Mouse (Mus musculus): ENCODE results near the gene Ndufs4. TPM values are rescaled to one million over a fixed set of nuclear protein-coding genes. Genes with fewer than 3 reads are reported as not detected.

Gene Ndufs4
- polyA plus RNA-seq, 1 experiment, result 136 TPM

DNA sequence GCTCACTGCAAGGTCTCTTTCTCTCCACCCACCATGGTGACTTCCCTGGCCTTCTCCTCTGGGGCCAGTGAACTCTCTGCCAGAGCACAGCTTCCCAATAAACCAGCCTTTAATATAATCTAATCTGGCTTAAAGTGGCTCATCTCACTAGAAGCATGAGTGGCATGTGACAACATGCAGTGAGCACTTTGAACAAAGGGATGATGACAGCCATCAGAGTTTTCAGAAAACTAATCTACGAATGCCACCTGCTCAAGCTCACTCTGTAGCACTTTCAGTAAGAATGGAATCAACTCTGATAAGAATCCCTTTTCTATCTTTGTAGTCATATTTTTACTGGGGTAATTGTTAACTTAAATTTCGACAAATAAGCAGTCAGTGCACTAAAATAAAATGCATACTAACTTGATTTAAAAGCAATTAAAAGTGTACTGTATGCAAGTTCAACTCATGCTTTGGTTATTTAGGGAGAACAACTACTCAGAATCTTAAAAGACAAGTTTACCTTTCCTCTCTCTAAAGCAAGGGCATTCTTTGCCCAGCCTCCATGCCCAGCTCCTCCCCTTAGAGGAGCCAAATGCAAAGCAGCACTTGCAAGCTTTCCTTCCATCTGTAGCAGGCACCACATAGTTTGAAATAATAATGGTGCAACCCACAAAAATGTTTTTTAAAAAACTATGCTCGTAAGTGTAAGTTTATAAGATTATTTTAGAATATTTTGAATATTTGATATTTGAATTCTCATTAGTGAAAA is 43.7 kb downstream of the Ndufs4 start:
- no peak for TF ChIP-seq POLR2A (IDR thresholded peaks at IDR 0.05; ENCODE audit: low read depth, low read length)
- no peak for TF ChIP-seq CTCF (conservative IDR thresholded peaks at IDR 0.05; ENCODE audit: insufficient read depth, insufficient read length, low read depth, low read length)

DNA sequence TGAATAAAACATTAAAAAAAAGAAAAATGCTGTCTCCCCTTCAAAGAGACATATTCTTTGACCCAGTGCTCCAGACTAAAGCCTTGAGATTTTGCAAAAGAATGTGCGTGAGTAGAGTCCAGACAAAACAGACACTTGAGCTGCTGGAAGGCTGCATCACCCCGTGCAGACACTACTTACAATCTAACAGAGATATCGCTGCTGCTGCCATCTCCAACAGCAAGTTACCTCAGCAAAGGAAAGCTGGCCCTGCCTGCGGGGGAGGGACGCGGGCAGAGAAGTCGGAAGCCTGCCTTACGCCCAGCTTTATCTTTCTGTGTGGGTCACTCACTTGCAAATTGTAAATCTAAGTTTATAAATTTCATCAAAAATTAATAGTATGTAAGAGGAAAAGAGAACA is 45.1 kb downstream of the Ndufs4 start:
- Histone ChIP-seq H3K4me1 (ENCODE audit: control insufficient read depth, insufficient read depth, low read length) (no peaks in the 10 kb centered on the region), H3K4me3 (ENCODE audit: insufficient read depth, low read depth, low read length) (no peak overlapping the region), H3K27me3 (replicated peaks; ENCODE audit: control insufficient read depth, insufficient read depth, low read length) (no peaks in the 10 kb centered on the region), H3K27ac (ENCODE audit: insufficient read depth, low read depth, low read length) (no peak overlapping the region), H3K36me3 (ENCODE audit: control insufficient read depth, insufficient read depth, low read length) (no peaks in the 10 kb centered on the region)
- WGBS, result 58% methylated on average over 8 of the region's 8 CpGs
- TF ChIP-seq CTCF (conservative IDR thresholded peaks at IDR 0.05; ENCODE audit: insufficient read depth, insufficient read length, low read depth, low read length) (no peak), POLR2A (IDR thresholded peaks at IDR 0.05; ENCODE audit: low read depth, low read length) (no peak)
- DNase-seq, result no peak

More for the DNA sequence above, 43.7 kb downstream of the Ndufs4 start:
- no peak for DNase-seq
- H3K4me3 ChIP-seq (ENCODE audit: insufficient read depth, low read depth, low read length), result no peak overlapping the region
- no peaks in the 10 kb centered on the region for H3K4me1 ChIP-seq (ENCODE audit: control insufficient read depth, insufficient read depth, low read length)
- H3K36me3 ChIP-seq (ENCODE audit: control insufficient read depth, insufficient read depth, low read length), result no peaks in the 10 kb centered on the region
- no peak overlapping the region for H3K27ac ChIP-seq (ENCODE audit: insufficient read depth, low read depth, low read length)
- 76% methylated on average over 3 of the region's 3 CpGs for WGBS
- H3K27me3 ChIP-seq (replicated peaks; ENCODE audit: control insufficient read depth, insufficient read depth, low read length), result no peaks in the 10 kb centered on the region

DNA sequence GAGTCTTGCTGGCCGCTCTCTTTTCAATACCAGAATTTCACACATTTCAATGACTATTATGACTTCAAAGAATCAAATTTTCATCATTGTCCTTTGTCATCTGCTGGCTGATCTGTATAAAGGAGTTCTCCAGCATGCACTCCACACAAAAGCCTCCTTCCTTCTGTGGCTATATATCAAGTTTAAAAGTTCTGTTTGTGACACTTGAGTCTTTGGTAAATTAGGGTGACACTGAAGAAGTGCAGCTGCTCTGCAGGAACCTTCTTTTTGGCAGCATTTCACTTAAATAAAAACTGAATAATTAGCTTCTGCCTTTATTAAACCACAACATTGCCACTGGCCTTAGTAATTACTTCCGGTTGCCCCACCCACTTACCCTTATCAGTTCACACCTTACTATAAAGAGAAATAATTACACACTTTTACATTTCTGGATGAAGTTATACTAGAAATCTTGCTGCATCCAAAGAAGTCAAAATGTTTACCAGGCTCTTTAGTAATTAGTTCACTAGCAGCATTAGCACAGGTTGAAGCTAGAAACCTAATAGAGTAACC is 68.1 kb downstream of the Ndufs4 start:
- 76% methylated on average over 2 of the region's 2 CpGs for WGBS
- H3K36me3 ChIP-seq (ENCODE audit: control insufficient read depth, insufficient read depth, low read length), result no peaks in the 10 kb centered on the region; the same call in 1 of the 2 replicates
- no peak for DNase-seq
- no peaks in the 10 kb centered on the region for H3K4me1 ChIP-seq (ENCODE audit: control insufficient read depth, insufficient read depth, low read length)
- TF ChIP-seq CTCF (conservative IDR thresholded peaks at IDR 0.05; ENCODE audit: insufficient read depth, insufficient read length, low read depth, low read length) (no peak), POLR2A (IDR thresholded peaks at IDR 0.05; ENCODE audit: low read depth, low read length) (no peak)
- no peaks in the 10 kb centered on the region for H3K27me3 ChIP-seq (replicated peaks; ENCODE audit: control insufficient read depth, insufficient read depth, low read length)
- no peak overlapping the region for H3K27ac ChIP-seq (ENCODE audit: insufficient read depth, low read depth, low read length)
- H3K4me3 ChIP-seq (ENCODE audit: insufficient read depth, low read depth, low read length), result no peak overlapping the region

DNA sequence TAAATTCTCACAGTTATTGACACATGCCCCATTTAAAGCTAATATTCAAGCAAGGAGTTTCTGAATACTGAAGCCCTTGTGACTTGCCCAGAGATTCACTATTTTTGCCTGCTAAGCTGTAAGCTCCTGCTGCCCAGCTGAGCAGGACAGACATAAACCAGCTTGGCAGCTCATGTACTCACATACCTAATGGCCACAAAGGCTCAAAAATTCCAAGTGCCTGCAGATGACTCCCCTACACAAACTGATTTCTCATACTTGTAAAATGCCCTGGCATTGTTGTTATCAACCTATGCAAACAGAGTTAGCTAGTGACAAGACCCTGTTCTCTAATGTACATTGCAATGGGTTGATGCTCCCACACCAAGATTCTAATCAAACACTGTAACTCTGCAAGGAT is 68.9 kb downstream of the Ndufs4 start:
- Histone ChIP-seq H3K27me3 (replicated peaks; ENCODE audit: control insufficient read depth, insufficient read depth, low read length) (no peaks in the 10 kb centered on the region), H3K4me3 (ENCODE audit: insufficient read depth, low read depth, low read length) (no peak overlapping the region), H3K27ac (ENCODE audit: insufficient read depth, low read depth, low read length) (no peak overlapping the region), H3K36me3 (ENCODE audit: control insufficient read depth, insufficient read depth, low read length) (no peaks in the 10 kb centered on the region; the same call in 1 of the 2 replicates), H3K4me1 (ENCODE audit: control insufficient read depth, insufficient read depth, low read length) (no peaks in the 10 kb centered on the region)
- TF ChIP-seq POLR2A (IDR thresholded peaks at IDR 0.05; ENCODE audit: low read depth, low read length), result no peak
- no peak for TF ChIP-seq CTCF (conservative IDR thresholded peaks at IDR 0.05; ENCODE audit: insufficient read depth, insufficient read length, low read depth, low read length)
- no peak for DNase-seq

DNA sequence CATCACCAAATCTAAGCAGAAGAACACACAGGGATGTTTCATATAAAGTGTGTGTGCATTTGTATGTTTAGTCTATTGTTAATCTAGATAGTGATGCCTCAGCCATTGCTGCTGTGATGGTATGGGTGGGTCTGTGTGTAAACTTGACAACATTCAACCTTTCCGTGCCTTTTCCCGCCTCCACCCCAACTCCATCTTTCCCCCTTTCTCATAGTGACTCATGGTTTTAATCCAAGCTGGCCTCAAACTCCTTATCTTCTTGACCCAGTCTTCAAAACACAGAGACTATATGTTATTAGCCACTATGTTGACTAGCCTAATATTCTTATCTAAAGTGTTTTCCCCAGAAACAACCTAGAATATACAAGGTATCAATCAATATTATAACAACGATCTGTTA is 72.7 kb downstream of the Ndufs4 start:
- no peaks in the 10 kb centered on the region; the same call in 1 of the 2 replicates for H3K36me3 ChIP-seq (ENCODE audit: control insufficient read depth, insufficient read depth, low read length)
- H3K4me1 ChIP-seq (ENCODE audit: control insufficient read depth, insufficient read depth, low read length), result no peaks in the 10 kb centered on the region
- DNase-seq, result no peak
- H3K27ac ChIP-seq (ENCODE audit: insufficient read depth, low read depth, low read length), result no peak overlapping the region
- WGBS, result 95% methylated on average over 3 of the region's 3 CpGs
- H3K4me3 ChIP-seq (ENCODE audit: insufficient read depth, low read depth, low read length), result no peak overlapping the region
- no peaks in the 10 kb centered on the region for H3K27me3 ChIP-seq (replicated peaks; ENCODE audit: control insufficient read depth, insufficient read depth, low read length)
- TF ChIP-seq POLR2A (IDR thresholded peaks at IDR 0.05; ENCODE audit: low read depth, low read length), result no peak
- TF ChIP-seq CTCF (conservative IDR thresholded peaks at IDR 0.05; ENCODE audit: insufficient read depth, insufficient read length, low read depth, low read length), result no peak

DNA sequence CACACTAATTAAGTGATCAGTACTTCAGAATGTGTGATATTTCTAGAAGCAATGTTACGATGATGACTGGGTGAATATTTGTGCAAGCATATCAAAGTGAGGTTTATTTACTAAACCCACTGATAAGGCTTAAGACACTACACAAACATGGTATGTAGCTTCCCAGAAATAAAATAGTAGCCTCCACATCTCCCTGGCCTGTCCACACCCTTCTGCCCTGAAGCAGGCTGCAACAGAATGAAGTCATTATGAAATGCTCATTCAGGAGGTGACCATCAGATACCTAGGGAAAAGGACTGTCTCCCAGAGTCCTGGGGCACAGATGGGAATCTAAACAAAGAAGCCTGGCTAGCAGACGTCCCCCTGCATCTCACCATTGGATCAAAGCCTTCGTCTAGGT is 73.1 kb downstream of the Ndufs4 start:
- WGBS, result 91% methylated on average over 3 of the region's 3 CpGs
- no peak for DNase-seq
- H3K27ac ChIP-seq (ENCODE audit: insufficient read depth, low read depth, low read length), result no peak overlapping the region
- H3K36me3 ChIP-seq (ENCODE audit: control insufficient read depth, insufficient read depth, low read length), result no peaks in the 10 kb centered on the region; the same call in 1 of the 2 replicates
- TF ChIP-seq CTCF (conservative IDR thresholded peaks at IDR 0.05; ENCODE audit: insufficient read depth, insufficient read length, low read depth, low read length), result no peak
- no peak for TF ChIP-seq POLR2A (IDR thresholded peaks at IDR 0.05; ENCODE audit: low read depth, low read length)
- H3K27me3 ChIP-seq (replicated peaks; ENCODE audit: control insufficient read depth, insufficient read depth, low read length), result no peaks in the 10 kb centered on the region
- no peaks in the 10 kb centered on the region for H3K4me1 ChIP-seq (ENCODE audit: control insufficient read depth, insufficient read depth, low read length)
- no peak overlapping the region for H3K4me3 ChIP-seq (ENCODE audit: insufficient read depth, low read depth, low read length)

DNA sequence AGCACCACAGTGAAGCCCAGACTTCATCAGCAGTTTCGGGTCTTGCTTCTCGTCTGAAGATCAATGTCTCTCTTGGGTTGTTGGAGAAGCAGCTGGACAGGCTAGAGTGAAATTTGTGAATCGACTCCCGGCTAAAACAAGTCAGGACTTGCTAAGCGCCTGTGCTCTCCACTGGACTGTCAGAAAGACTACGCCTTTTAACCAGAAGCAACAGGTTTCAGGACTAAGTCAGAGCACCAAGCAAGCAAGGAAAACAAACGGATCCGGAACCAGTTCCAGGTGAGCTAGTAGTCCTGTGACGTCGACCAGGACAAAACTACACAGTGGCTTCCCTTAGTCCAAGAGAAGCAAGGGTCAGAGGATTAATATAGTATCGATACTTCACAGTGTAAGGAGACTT is 77.5 kb downstream of the Ndufs4 start:
- Histone ChIP-seq H3K27ac (ENCODE audit: insufficient read depth, low read depth, low read length) (no peak overlapping the region), H3K4me3 (ENCODE audit: insufficient read depth, low read depth, low read length) (no peak overlapping the region), H3K36me3 (ENCODE audit: control insufficient read depth, insufficient read depth, low read length) (no peaks in the 10 kb centered on the region), H3K4me1 (ENCODE audit: control insufficient read depth, insufficient read depth, low read length) (no peaks in the 10 kb centered on the region), H3K27me3 (replicated peaks; ENCODE audit: control insufficient read depth, insufficient read depth, low read length) (no peaks in the 10 kb centered on the region)
- DNase-seq, result no peak
- TF ChIP-seq POLR2A (IDR thresholded peaks at IDR 0.05; ENCODE audit: low read depth, low read length) (no peak), CTCF (conservative IDR thresholded peaks at IDR 0.05; ENCODE audit: insufficient read depth, insufficient read length, low read depth, low read length) (no peak)
- WGBS, result 81% methylated on average over 11 of the region's 11 CpGs
